Mouse (Mus musculus) left cerebral cortex, postnatal 4 days (tissue): ENCODE data around the gene Olfr1412. TPM values are rescaled to one million over a fixed set of nuclear protein-coding genes. Genes with fewer than 3 reads are reported as not detected.

Experiments
- DNase-seq: peaks from one replicate; pipeline ENCODE4 v3.0.0-alpha.2; 2022
- intact Hi-C: fragments of 180-260 bp; cut with DNase I; formaldehyde crosslinking; loops from one replicate; pipeline ENCODE4 v1.15.1; 2025
- total RNA-seq, 2 experiments: library from RNA; stranded (reverse); gene quantifications; 2 replicates each; pipeline ENCODE4 v1.2.3; 2021

The Olfr1412 gene
- total RNA-seq: not detected

- DNase-seq: no peak
- intact Hi-C loops: no loop called here
These were observed at the start of gene Olfr1412 for GRCm38 (mm10) chr1:92585479-92585878. Gene Olfr1412, plus strand, starts transcription at chr1:92585779.

- intact Hi-C loops: no loop called here
- DNase-seq: no peak
These were observed 48.6 kb upstream of the Olfr1412 start for GRCm38 (mm10) chr1:92536972-92537371.

- no peak for DNase-seq
- intact Hi-C loops: no loop called here
These were observed 46.5 kb upstream of the Olfr1412 start for GRCm38 (mm10) chr1:92539071-92539470.

- intact Hi-C loops: no loop called here
- no peak for DNase-seq
These were observed 39.6 kb upstream of the Olfr1412 start for GRCm38 (mm10) chr1:92545929-92546328.

- intact Hi-C loops: no loop called here
- no peak for DNase-seq
These were observed 14.6 kb upstream of the Olfr1412 start, which contains the start of gene Olfr1413 for GRCm38 (mm10) chr1:92571022-92571421. Gene Olfr1413, plus strand, starts transcription at chr1:92571322.

GRCm38 (mm10) chr1:92594111-92594510 is 8.5 kb downstream of the Olfr1412 start, which contains the start of gene Olfr1411:
Gene Olfr1411, plus strand, starts transcription at chr1:92594411.
- intact Hi-C loops: no loop called here
- DNase-seq: no peak

GRCm38 (mm10) chr1:92596019-92596418 is 10.4 kb downstream of the Olfr1412 start:
- no peak for DNase-seq
- intact Hi-C loops: no loop called here

GRCm38 (mm10) chr1:92605482-92605881 is 19.9 kb downstream of the Olfr1412 start, which contains the start of gene Olfr1410:
Gene Olfr1410, plus strand, starts transcription at chr1:92605782.
- intact Hi-C loops: no loop called here

GRCm38 (mm10) chr1:92607711-92608110 is 22.1 kb downstream of the Olfr1412 start:
- no peak for DNase-seq
- intact Hi-C loops: no loop called here

More at GRCm38 (mm10) chr1:92605482-92605881, 19.9 kb downstream of the Olfr1412 start, which contains the start of gene Olfr1410:
- DNase-seq: no peak

GRCm38 (mm10) chr1:92611008-92611407 is 25.4 kb downstream of the Olfr1412 start:
- intact Hi-C loops: loop anchor here (5.0 kb wide), 2 partner anchors 89 to 139 kb away; partner anchors contain the start of gene Ndufa10
- DNase-seq: peak; percentile 64

- DNase-seq: no peak
- intact Hi-C loops: loop anchor here (5.0 kb wide), 2 partner anchors 91 to 141 kb away; partner anchors contain the start of gene Ndufa10
These were observed 27.6 kb downstream of the Olfr1412 start for GRCm38 (mm10) chr1:92613175-92613574.

- no peak for DNase-seq
These were observed 28.9 kb downstream of the Olfr1412 start for GRCm38 (mm10) chr1:92614516-92614915.

GRCm38 (mm10) chr1:92616046-92616445 is 30.5 kb downstream of the Olfr1412 start:
- no peak for DNase-seq
- intact Hi-C loops: no loop called here

More at GRCm38 (mm10) chr1:92614516-92614915, 28.9 kb downstream of the Olfr1412 start:
- intact Hi-C loops: loop anchor here (5.0 kb wide), 2 partner anchors 92 to 142 kb away; partner anchors contain the start of gene Ndufa10

GRCm38 (mm10) chr1:92617488-92617887 is 31.9 kb downstream of the Olfr1412 start, which contains the start of gene Olfr12:
Gene Olfr12, plus strand, starts transcription at chr1:92617788.
- DNase-seq: no peak
- intact Hi-C loops: no loop called here

- DNase-seq: no peak
- intact Hi-C loops: no loop called here
These were observed 32.8 kb downstream of the Olfr1412 start for GRCm38 (mm10) chr1:92618360-92618759.

GRCm38 (mm10) chr1:92628227-92628626 is 42.6 kb downstream of the Olfr1412 start:
- DNase-seq: no peak
- intact Hi-C loops: no loop called here

- intact Hi-C loops: no loop called here
- no peak for DNase-seq
These were observed 46.6 kb downstream of the Olfr1412 start for GRCm38 (mm10) chr1:92632196-92632595.

GRCm38 (mm10) chr1:92632948-92633347 is 47.4 kb downstream of the Olfr1412 start:
- intact Hi-C loops: no loop called here
- no peak for DNase-seq

GRCm38 (mm10) chr1:92633726-92634125 is 48.1 kb downstream of the Olfr1412 start:
- intact Hi-C loops: no loop called here
- no peak for DNase-seq

GRCm38 (mm10) chr1:92634569-92634968 is 49.0 kb downstream of the Olfr1412 start:
- intact Hi-C loops: no loop called here
- no peak for DNase-seq

- DNase-seq: peak; percentile 46
- intact Hi-C loops: no loop called here
These were observed 49.5 kb downstream of the Olfr1412 start for GRCm38 (mm10) chr1:92634976-92635599.

GRCm38 (mm10) chr1:92636015-92636414 is 50.4 kb downstream of the Olfr1412 start:
- no peak for DNase-seq
- intact Hi-C loops: no loop called here
